Mouse (Mus musculus): Measurements from ENCODE around the gene Rpp25l. TPM values are rescaled to one million over a fixed set of nuclear protein-coding genes. Genes with fewer than 3 reads are reported as not detected.

The Rpp25l gene
- total RNA-seq, 4 experiments from 2014 or later: 57.2 to 67.4 (median 59.9) TPM

- no peak for DNase-seq (ENCODE audit: low spot score in 2 of 2)
Observed at GRCm38 (mm10) chr4:41671963-41672480, 41.3 kb downstream of the Rpp25l start.

- no peak for DNase-seq (ENCODE audit: low spot score in 2 of 2)
Observed at GRCm38 (mm10) chr4:41671500-41671899, 41.8 kb downstream of the Rpp25l start.

- DNase-seq (ENCODE audit: low spot score in 2 of 2): no peak
Observed at GRCm38 (mm10) chr4:41670836-41671235, 42.5 kb downstream of the Rpp25l start.

GRCm38 (mm10) chr4:41666646-41667045 lies 46.7 kb downstream of the Rpp25l start:
- peak; percentile 46 to 73 for DNase-seq (ENCODE audit: low spot score in 2 of 2)

GRCm38 (mm10) chr4:41665009-41665675 lies 48.2 kb downstream of the Rpp25l start:
- DNase-seq (ENCODE audit: low spot score in 2 of 2): peak in 1 of 2 experiments; percentile 31

- DNase-seq (ENCODE audit: low spot score in 2 of 2): peak; percentile 52 to 68
Observed at GRCm38 (mm10) chr4:41664533-41664932, 48.8 kb downstream of the Rpp25l start.

GRCm38 (mm10) chr4:41663614-41664013 lies 49.7 kb downstream of the Rpp25l start:
- DNase-seq (ENCODE audit: low spot score in 2 of 2): no peak

- DNase-seq (ENCODE audit: low spot score in 2 of 2): no peak
Observed at GRCm38 (mm10) chr4:41662723-41663122, 50.6 kb downstream of the Rpp25l start.

Other genes with a start within 250 kb of the Rpp25l start
- gene Kif24, start 248.6 kb downstream of the Rpp25l start, total RNA-seq (2022): under 1 TPM; 0.12 to 0.36 (median 0.15) TPM
- gene Nudt2, start 248.4 kb downstream of the Rpp25l start, total RNA-seq (2022): 10 to 100 TPM; 23.9 to 32.6 (median 27.9) TPM
- gene AI464131, start 210.5 kb downstream of the Rpp25l start, total RNA-seq (2022): 100 to 1,000 TPM in 1 of 4 experiments, 10 to 100 TPM in 3; 65.9 to 101 (median 86.2) TPM
- not detected for gene 1110017D15Rik, start 196.2 kb downstream of the Rpp25l start, total RNA-seq (2022)
- gene Fam219a, start 144.0 kb downstream of the Rpp25l start, total RNA-seq (2022): 10 to 100 TPM; 19.1 to 29.8 (median 24.0) TPM
- 1 to 10 TPM in 1 of 4 experiments, under 1 TPM in 2, not detected in 1; 0.88 to 1.1 (median 0.94) TPM for gene Dnaic1, start 143.8 kb downstream of the Rpp25l start, total RNA-seq (2022)
- gene Enho, start 73.2 kb downstream of the Rpp25l start, total RNA-seq (2022): 10 to 100 TPM in 3 of 4 experiments, 1 to 10 TPM in 1; 8.4 to 13.1 (median 10.3) TPM
- 10 to 100 TPM; 17.8 to 25.6 (median 22.5) TPM for gene Cntfr, start 16.4 kb downstream of the Rpp25l start, total RNA-seq (2022)
- gene Il11ra1, start 13.5 kb downstream of the Rpp25l start, total RNA-seq (2022): 10 to 100 TPM; 41.4 to 51.9 (median 49.4) TPM
- 10 to 100 TPM; 39.1 to 50.9 (median 40.7) TPM for gene Dctn3, start 9.6 kb upstream of the Rpp25l start, total RNA-seq (2022)
- not detected for gene Arid3c, start 17.6 kb upstream of the Rpp25l start, total RNA-seq (2022)
- 10 to 100 TPM; 26.3 to 29.3 (median 27.4) TPM for gene Galt, start 41.7 kb upstream of the Rpp25l start, total RNA-seq (2022)
- 1 to 10 TPM; 5.9 to 8.9 (median 6.7) TPM for gene Sigmar1, start 42.6 kb upstream of the Rpp25l start, total RNA-seq (2022)
- 10 to 100 TPM; 15.0 to 21.0 (median 18.9) TPM for gene Ccl27a, start 60.7 kb upstream of the Rpp25l start, total RNA-seq (2022)
- not detected for gene Gm21541, start 190.1 kb upstream of the Rpp25l start, total RNA-seq (2022)
- gene Gm20878, start 228.0 kb upstream of the Rpp25l start, total RNA-seq (2022): under 1 TPM in 1 of 4 experiments, not detected in 3; 0.52 TPM